Mouse (Mus musculus) heart, adult 2 months (tissue): ENCODE measurements around the gene Ebpl.

Experiments
- CTCF ChIP-seq: fragments of 200-600 bp; IDR thresholded peaks from 2 replicates; pipeline ENCODE4 v1.8.1; 2022; ENCODE audit warnings: antibody characterized with exemption, mild to moderate bottlenecking, moderate library complexity
- EP300 ChIP-seq: fragments of 200-500 bp; IDR thresholded peaks from 2 replicates; pipeline ENCODE4 v1.6.1; 2011; ENCODE audit warnings: low read depth, low read length, control low read depth; ENCODE audit not compliant: insufficient read depth
- POLR2A ChIP-seq: fragments of 200-500 bp; IDR thresholded peaks from 2 replicates; pipeline ENCODE4 v1.6.1; 2011; ENCODE audit warnings: mild to moderate bottlenecking, low read depth, low read length, control low read depth; ENCODE audit not compliant: insufficient read depth

GRCm38 (mm10) chr14:61288606-61289286 is 71.5 kb downstream of the Ebpl start:
- TF ChIP-seq CTCF (no peak), POLR2A (no peak), EP300 (no peak)
